Mouse (Mus musculus): ENCODE results near the gene Prss8. TPM values are rescaled to one million over a fixed set of nuclear protein-coding genes. Genes with fewer than 3 reads are reported as not detected.

Gene Prss8
- polyA plus RNA-seq (2012; rRNA removed): 0.26 and 4.0 TPM in 2 replicates

GRCm38 (mm10) chr7:127929923-127930322 lies at the start of gene Prss8:
Gene Prss8, minus strand, starts transcription at chr7:127930104.
- Histone ChIP-seq H3K27me3 (ENCODE audit: control insufficient read depth, insufficient read depth, low read length) (no peaks in the 10 kb centered on the region), H3K4me1 (ENCODE audit: control insufficient read depth, insufficient read depth, low read length) (peaks cover 14% of the 10 kb centered on the region), H3K27ac (ENCODE audit: control insufficient read depth, insufficient read depth, low read depth, low read length) (no peak within 1 kb of the TSS), H3K4me3 (ENCODE audit: control insufficient read depth, low read depth, low read length) (peak within 1 kb of the TSS; percentile 4; the same call in 1 of the 2 replicates), H3K36me3 (ENCODE audit: control insufficient read depth, insufficient read depth, low read length) (peaks cover 2% of the 10 kb centered on the region; the same call in 1 of the 2 replicates)
- TF ChIP-seq CTCF (IDR thresholded peaks at IDR 0.05; ENCODE audit: control insufficient read depth, insufficient read depth, insufficient replicate concordance, low read depth, low read length) (no peak), POLR2A (IDR thresholded peaks at IDR 0.05; ENCODE audit: control insufficient read depth, low read depth, low read length) (no peak)

DNA sequence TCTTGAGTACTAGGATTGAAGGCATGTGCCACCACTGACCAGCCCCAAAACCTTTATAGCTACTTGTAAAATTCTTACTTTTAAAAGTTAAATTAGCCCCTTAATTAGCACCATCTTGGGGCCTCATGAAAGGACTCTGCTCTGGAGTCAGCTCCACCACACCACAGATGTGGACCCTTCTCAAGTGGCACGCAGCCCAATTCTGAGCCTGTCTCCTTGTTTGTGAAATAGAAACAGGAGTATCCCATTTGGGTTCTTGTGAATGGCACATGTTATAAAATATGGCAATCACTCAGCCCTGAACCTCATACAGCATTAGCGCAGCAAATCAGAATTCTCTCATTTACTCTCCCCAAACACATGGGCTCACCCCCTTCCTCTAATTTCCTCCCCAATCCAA lies 49.0 kb upstream of the Prss8 start:
- Histone ChIP-seq H3K27ac (ENCODE audit: control insufficient read depth, insufficient read depth, low read depth, low read length) (no peak overlapping the region), H3K36me3 (ENCODE audit: control insufficient read depth, insufficient read depth, low read length) (peaks cover 3% of the 10 kb centered on the region), H3K4me1 (ENCODE audit: control insufficient read depth, insufficient read depth, low read length) (no peaks in the 10 kb centered on the region), H3K4me3 (ENCODE audit: control insufficient read depth, low read depth, low read length) (no peak overlapping the region), H3K27me3 (ENCODE audit: control insufficient read depth, insufficient read depth, low read length) (no peaks in the 10 kb centered on the region)
- TF ChIP-seq POLR2A (IDR thresholded peaks at IDR 0.05; ENCODE audit: control insufficient read depth, low read depth, low read length): no peak
- TF ChIP-seq CTCF (IDR thresholded peaks at IDR 0.05; ENCODE audit: control insufficient read depth, insufficient read depth, insufficient replicate concordance, low read depth, low read length): no peak

- Histone ChIP-seq H3K27me3 (ENCODE audit: control insufficient read depth, insufficient read depth, low read length) (no peaks in the 10 kb centered on the region), H3K27ac (ENCODE audit: control insufficient read depth, insufficient read depth, low read depth, low read length) (no peak overlapping the region), H3K4me1 (ENCODE audit: control insufficient read depth, insufficient read depth, low read length) (no peaks in the 10 kb centered on the region), H3K4me3 (ENCODE audit: control insufficient read depth, low read depth, low read length) (no peak overlapping the region), H3K36me3 (ENCODE audit: control insufficient read depth, insufficient read depth, low read length) (peaks cover 3% of the 10 kb centered on the region)
- TF ChIP-seq POLR2A (IDR thresholded peaks at IDR 0.05; ENCODE audit: control insufficient read depth, low read depth, low read length): no peak
- no peak for TF ChIP-seq CTCF (IDR thresholded peaks at IDR 0.05; ENCODE audit: control insufficient read depth, insufficient read depth, insufficient replicate concordance, low read depth, low read length)
Measured at GRCm38 (mm10) chr7:127974413-127974930, 44.6 kb upstream of the Prss8 start.

GRCm38 (mm10) chr7:127967922-127968828 lies 38.3 kb upstream of the Prss8 start:
- H3K4me1 ChIP-seq (ENCODE audit: control insufficient read depth, insufficient read depth, low read length): no peaks in the 10 kb centered on the region; the same call in 1 of the 2 replicates
- TF ChIP-seq CTCF (IDR thresholded peaks at IDR 0.05; ENCODE audit: control insufficient read depth, insufficient read depth, insufficient replicate concordance, low read depth, low read length) (no peak), POLR2A (IDR thresholded peaks at IDR 0.05; ENCODE audit: control insufficient read depth, low read depth, low read length) (peak; percentile 26; the same call in 1 of the 2 replicates)

GRCm38 (mm10) chr7:127967004-127967921 lies 37.4 kb upstream of the Prss8 start, which contains the start of gene Fus:
Gene Fus, plus strand, starts transcription at chr7:127967457.
- peak within 1 kb of the TSS; percentile 97 for H3K4me3 ChIP-seq (ENCODE audit: control insufficient read depth, low read depth, low read length)
- peak; percentile 99 for TF ChIP-seq POLR2A (IDR thresholded peaks at IDR 0.05; ENCODE audit: control insufficient read depth, low read depth, low read length)
- TF ChIP-seq CTCF (IDR thresholded peaks at IDR 0.05; ENCODE audit: control insufficient read depth, insufficient read depth, insufficient replicate concordance, low read depth, low read length): no peak
- H3K27me3 ChIP-seq (ENCODE audit: control insufficient read depth, insufficient read depth, low read length): no peaks in the 10 kb centered on the region
- no peaks in the 10 kb centered on the region; the same call in 1 of the 2 replicates for H3K4me1 ChIP-seq (ENCODE audit: control insufficient read depth, insufficient read depth, low read length)
- peak within 1 kb of the TSS; percentile 98 for H3K27ac ChIP-seq (ENCODE audit: control insufficient read depth, insufficient read depth, low read depth, low read length)
- peaks cover 2% of the 10 kb centered on the region; the same call in 1 of the 2 replicates for H3K36me3 ChIP-seq (ENCODE audit: control insufficient read depth, insufficient read depth, low read length)

More at GRCm38 (mm10) chr7:127967922-127968828, 38.3 kb upstream of the Prss8 start:
- Histone ChIP-seq H3K27me3 (ENCODE audit: control insufficient read depth, insufficient read depth, low read length) (no peaks in the 10 kb centered on the region), H3K27ac (ENCODE audit: control insufficient read depth, insufficient read depth, low read depth, low read length) (peak overlapping the region; percentile 65), H3K4me3 (ENCODE audit: control insufficient read depth, low read depth, low read length) (peak overlapping the region; percentile 97), H3K36me3 (ENCODE audit: control insufficient read depth, insufficient read depth, low read length) (peaks cover 2% of the 10 kb centered on the region; the same call in 1 of the 2 replicates)

DNA sequence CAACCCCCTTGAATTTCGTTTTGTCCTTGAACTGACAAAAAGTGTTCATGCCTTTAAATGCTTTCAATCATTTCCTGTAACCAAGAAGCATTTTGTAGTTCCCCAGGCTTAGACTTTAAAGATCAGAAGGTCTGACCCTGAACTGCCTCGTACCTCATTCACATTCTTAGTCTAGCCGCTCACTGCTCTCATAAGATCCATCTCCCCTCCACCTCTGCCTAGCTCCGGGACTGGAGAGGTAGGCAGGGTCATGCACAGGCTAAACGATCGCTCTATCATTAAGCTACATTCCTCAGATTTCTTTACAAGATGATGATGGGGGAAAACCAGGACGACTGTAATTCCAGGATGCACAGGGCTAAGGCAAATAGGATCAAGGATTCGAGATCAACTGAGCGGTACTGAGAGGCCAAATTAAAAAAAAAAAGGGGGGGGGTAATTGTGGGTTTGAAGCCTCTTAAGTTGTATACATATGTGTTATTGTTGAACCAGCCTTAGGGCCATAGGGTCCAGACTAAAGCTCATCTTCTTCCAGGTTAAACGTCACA lies 36.5 kb upstream of the Prss8 start:
- Histone ChIP-seq H3K27me3 (ENCODE audit: control insufficient read depth, insufficient read depth, low read length) (no peaks in the 10 kb centered on the region), H3K4me1 (ENCODE audit: control insufficient read depth, insufficient read depth, low read length) (no peaks in the 10 kb centered on the region; the same call in 1 of the 2 replicates), H3K4me3 (ENCODE audit: control insufficient read depth, low read depth, low read length) (peak overlapping the region; percentile 91), H3K27ac (ENCODE audit: control insufficient read depth, insufficient read depth, low read depth, low read length) (peak overlapping the region; percentile 98), H3K36me3 (ENCODE audit: control insufficient read depth, insufficient read depth, low read length) (peaks cover 2% of the 10 kb centered on the region; the same call in 1 of the 2 replicates)
- TF ChIP-seq POLR2A (IDR thresholded peaks at IDR 0.05; ENCODE audit: control insufficient read depth, low read depth, low read length) (no peak), CTCF (IDR thresholded peaks at IDR 0.05; ENCODE audit: control insufficient read depth, insufficient read depth, insufficient replicate concordance, low read depth, low read length) (no peak)
